Mouse (Mus musculus) liver, adult (tissue): Measurements from ENCODE around the gene Ifitm10.

Source experiments
- GATA4 ChIP-seq: IDR thresholded peaks from 2 replicates; pipeline ENCODE4 v1.6.1; 2014; ENCODE audit warnings: mild to moderate bottlenecking, low read length; ENCODE audit not compliant: insufficient replicate concordance

Gene Ifitm10

DNA sequence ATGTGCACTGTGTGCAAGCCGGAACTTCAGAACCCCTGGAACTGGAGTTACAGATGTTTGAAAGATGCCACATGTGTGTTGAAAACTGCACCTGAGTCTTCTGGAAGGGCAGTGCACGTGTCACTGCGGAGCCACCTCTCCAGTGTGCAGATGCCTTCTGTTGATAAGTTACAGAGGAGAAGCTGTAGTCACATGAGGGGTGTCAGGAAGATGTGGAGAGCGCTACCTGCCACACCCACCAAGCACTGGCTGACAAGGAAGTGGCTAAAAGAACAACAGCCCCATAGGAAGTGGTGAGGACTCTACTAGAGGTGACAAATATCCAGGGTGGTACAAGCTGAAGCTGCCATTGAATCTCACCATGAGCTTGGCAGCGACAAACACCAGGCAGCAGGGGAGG is 19.7 kb downstream of the Ifitm10 start:
- no peak for TF ChIP-seq GATA4

DNA sequence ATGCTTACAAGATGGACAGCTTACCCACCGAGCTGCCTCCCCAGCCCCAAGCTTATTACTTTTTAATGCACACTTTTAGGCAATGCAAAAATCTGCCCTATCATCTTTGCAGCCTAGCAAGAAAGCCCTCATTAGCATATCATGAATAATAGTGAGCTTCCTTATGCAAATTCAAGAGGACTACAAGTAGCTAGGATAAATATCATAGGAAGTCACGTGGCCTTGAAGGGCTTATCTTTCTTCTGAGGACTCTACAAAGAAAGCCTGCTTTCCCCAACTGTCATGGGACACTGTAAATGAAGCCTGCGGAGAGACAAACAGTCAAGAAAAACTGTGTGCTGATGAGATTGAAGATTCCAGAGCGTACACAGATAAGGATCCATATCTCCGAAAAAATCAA is 22.0 kb downstream of the Ifitm10 start:
- no peak for TF ChIP-seq GATA4

DNA sequence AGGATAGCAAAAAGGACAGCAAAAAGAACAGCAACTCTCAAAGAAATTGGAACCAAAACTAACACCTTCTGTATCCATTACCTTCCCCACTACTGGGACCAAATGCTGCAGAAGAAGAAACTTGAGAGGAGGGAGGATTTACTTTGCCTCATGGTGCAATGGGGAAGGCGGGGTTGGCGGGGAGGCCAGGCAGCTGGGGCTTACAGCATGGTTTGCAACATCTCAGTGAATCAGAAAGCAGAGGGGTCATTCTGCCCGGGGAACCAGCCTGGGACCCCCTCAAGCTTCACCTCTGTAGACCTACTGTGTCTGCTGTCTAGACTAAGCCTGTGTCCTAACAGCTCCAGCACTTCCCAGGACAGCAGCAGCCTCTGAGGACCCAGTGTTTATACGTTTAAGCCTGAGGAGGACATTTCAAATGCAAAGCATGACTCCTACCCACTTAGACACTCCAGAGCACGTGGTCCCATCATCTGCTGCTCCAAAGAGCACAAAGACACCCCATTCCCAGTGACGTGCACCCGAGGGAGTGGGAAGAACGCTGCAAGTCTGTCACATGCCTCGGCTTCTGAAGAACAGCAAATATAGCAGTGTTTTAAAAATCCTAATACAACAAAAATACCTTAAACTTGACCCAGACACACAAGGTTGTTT is 24.1 kb downstream of the Ifitm10 start:
- no peak for TF ChIP-seq GATA4

DNA sequence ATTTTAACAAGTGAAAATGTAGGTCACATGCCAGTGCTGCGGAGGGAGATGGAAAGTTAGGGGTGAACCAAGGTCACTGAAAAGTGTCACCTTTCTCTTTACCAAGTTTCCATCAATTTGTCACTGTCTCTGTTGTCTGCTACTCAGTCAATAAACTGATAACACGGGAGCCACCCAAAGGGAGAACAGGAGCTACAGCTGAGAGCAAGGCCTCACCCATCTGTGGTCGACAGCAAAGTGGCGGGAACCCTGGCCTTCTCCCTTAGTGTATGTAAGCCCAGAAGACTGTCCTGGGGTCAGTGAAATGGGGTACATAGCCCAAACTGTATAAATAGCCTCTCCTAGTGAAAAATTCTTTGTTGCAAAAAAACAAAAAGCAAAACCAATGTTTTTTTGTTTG is 26.0 kb downstream of the Ifitm10 start:
- no peak for TF ChIP-seq GATA4

DNA sequence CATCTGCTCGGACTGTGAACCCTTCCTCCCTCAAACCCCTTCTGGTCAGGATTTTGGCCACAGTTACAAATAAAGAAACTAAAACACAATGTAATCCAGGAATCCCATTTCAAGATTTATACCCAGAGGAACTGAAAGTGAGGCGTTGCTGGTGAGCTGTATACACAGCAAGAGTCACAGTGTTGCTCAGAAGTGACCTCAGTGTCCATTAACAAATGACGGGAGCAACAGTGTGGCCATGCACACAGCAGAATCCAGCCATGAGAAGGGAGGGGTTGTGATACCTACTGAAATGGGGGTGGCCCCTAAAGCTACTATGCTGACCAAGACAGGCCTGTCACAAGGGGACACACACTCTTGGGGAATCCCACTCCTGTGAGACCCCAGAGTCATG is 31.3 kb downstream of the Ifitm10 start:
- TF ChIP-seq GATA4 = no peak

DNA sequence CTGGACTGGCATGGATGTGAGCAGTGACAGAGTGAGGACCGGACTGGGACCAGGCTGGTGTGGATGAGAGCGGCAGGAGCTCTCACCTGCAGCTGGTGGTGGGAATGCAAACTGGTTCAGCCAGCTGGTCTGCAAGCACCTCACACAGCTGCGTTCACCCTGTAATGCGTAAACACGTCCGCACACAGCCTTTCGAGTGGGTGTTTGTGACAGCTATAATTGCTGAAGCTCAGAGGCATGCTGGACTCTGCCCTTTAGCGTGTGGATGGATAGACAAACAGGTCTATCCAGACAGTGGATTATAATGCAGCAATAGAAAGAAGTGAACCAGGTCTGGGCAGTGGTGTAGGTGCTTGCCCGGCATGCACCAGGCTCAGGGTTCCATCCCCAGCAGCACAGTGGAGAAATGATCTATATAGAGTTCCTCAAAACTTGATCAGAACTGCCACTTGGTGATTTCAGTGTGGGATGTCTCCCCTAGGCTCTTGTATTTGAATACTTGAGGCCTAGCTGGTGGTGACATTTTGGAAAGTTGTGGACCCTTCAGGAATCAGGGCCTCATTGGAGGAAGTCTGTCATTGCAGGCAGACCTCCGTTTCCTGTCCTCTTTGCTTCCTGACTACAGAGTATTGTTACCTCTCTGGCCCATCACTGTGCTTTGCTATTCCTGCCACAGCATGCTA is 31.8 kb downstream of the Ifitm10 start:
- no peak for TF ChIP-seq GATA4

DNA sequence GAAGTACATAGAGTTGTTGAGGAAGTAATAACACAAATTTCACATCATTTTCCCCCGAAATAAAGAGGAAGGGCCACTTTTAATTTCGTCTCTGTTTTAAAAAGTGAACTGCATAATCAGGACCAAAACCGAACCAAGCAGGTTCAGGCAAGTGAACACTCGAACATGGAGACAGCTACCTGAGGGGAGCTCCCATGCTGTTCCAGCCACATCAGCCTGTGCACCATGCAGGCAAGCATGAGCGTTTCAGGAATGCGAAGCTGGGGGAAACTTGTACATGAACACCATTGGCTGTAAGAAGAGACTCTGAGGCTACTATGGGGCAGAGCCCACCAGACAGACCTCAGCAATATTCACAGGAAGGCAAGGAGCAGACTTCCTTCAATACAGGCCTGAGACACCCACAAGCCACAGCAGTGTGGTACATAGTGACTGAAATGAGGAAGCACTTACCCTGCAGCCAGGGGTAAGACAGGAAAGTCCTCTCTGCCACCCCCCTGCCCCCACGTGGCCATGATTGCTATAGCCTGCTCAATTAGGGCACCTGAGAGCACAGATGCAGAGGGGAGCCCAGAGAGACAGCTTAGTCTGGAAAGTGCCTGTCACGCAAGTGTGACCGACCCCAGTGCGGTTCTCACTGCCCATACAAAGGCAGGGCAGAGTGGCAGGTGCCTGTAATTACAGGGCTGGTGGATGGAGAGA is 33.1 kb downstream of the Ifitm10 start:
- no peak for TF ChIP-seq GATA4

DNA sequence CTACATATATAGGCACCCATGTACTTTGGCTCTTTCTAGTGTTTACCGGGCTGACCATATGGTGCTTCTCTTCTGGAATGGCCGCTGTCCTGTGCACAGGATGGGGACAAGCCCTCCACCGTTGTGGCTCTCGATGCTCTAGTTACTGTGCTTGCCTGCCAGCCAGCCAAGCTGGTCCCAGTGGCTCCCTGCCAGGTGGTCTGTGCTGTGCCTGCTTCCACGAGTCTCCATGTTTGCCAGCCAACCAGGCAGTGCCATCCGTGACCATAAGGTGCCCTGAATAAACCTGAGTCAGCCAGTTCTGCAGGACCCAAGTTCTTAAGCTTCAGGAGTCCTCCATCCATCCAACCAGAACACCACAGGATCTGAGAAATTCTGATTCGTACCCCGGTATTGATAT is 38.4 kb downstream of the Ifitm10 start:
- no peak for TF ChIP-seq GATA4

DNA sequence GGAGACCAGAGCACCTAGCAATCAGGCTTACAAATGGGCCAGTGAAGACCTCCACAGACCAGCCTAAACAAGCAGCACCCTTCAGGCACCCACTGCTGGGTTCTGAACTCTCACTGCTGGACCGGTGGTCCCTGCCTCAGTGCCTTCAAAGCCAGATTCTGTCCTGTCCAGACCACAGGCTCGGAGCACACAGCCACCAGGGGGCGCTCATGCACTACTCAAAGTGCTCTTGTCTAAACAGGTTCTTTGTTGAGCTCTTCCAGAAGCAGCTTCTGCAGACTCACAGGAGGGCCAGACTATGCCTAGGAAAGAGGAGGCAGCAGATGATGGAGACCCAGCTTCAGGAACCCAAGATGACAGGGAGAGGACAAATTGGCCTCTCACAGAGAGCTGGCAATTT is 39.3 kb downstream of the Ifitm10 start:
- no peak for TF ChIP-seq GATA4

DNA sequence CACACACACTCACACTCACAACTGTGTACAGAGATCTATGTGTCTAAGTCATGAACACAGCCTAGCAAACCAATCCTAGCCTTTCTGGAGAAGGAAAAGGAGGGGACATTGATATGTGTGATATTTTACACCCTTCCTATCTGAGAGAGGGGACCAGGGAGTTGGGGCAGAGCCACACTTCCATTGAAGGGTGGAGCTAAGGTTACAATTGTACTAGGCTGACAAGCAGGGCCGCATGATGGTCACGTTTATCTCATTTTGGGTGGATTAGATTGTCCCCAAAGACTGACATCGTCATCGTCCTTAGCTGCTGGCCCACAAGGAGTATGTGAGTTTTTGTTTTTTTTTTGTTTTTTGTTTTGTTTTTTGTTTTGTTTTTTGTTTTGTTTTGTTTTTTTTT is 42.3 kb downstream of the Ifitm10 start:
- TF ChIP-seq GATA4 = no peak

DNA sequence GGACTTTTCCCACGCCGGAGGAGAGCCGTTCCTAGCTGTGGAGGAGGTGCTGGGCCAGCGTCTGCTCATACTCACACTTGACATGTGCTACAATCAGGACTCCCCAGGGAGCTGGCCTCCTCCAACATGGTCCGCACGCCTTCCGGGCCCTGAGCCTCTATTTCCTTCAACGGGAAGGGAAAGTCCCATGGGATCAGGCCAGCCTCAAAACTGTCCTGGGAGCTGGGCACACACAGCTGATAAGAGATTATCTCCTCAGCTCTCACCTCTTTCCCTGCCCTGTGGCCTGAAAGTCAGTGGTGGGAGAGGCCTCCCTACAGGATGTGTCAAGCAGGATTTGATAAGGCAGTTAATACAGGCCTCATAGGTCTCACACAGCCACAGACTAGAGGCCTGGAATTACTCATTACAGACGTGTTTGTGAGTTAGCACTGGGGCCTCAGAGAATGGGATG is 43.3 kb downstream of the Ifitm10 start:
- TF ChIP-seq GATA4 = peak; percentile 97

DNA sequence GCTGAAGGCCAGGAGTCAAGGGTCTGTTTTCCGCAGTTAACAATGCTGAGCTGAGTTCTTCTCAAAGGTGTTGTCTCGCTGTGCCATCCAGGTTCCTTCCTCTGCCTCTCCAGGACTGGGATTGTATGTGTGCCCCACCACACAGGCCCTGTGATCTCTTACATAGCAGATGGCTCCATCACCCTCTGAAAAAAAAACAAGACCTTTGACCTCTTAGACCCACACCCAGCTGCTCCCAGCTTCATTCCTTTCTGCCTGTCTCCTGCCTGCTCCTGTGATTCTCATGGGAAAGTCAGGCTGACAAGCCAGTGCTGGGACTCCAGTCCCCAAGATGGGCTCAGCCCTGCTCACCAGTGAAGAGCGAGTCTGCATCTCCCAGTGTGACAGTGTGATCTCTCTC is 45.0 kb downstream of the Ifitm10 start:
- no peak for TF ChIP-seq GATA4

DNA sequence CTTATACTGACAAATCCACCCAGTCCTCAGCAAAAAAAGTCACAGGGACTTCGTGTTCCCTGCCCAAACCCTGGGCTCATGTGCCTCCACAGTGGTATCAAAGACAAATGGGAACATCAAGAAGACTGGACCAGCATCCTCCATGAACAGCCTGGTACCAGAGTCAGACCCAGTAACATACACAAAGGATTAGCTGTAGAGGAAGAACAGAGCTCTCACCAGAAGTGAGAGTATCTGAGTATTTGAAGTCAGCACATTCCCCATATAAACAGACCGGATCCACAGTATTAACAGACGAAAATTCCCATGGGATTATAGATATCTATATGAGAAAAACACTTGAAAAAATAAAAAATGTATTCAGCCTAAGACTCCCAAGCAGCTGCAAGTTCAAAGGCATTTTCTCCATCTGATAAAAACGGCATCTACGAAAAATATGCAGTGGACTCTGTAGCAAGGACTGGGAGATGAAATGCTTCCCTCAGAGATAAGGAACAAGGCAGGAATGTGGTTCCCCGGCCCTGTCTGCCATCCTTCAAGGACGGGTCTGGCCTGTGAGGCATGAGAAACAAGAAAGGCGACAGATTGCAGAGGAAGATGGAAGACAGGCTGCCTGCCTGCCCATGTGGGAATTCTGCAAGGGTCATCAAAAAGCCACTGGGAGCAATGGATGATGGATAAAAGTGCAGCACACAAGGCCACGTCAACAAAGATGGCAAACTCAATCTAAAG is 46.7 kb downstream of the Ifitm10 start:
- TF ChIP-seq GATA4 = no peak

DNA sequence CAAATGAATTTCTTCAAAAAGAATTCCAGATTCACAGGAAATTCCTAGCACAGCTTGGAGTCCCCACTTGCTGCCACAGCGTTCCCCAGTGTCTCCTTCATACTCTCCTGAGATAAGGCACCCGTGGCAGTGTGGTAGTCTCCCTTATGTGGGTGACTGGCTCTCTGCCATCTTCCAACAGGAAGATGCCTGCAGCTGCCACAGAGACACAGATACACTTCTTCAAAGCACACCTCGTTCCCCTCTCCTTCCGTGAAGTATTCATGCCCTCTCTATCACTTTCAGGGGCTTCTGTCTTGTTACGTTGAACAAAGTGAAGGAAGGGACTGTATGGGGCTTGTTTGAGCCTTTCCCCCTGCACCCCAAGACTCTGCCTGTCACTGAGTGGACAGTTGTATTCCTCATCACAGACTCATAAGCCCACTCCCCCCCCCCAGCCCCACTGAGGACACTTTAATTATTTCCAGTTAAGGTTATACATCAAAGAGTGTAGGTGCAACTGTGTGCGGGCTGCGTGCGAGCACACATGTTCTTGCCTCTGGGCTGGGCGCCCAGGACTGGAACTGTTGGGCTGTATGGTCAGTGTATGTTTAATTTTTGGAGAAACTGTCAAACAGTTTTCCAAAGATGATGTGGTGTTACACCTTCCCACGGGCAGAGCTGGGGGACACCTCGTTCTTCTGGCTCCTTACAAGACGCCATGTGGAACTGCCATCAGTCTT is 50.0 kb downstream of the Ifitm10 start:
- no peak for TF ChIP-seq GATA4

DNA sequence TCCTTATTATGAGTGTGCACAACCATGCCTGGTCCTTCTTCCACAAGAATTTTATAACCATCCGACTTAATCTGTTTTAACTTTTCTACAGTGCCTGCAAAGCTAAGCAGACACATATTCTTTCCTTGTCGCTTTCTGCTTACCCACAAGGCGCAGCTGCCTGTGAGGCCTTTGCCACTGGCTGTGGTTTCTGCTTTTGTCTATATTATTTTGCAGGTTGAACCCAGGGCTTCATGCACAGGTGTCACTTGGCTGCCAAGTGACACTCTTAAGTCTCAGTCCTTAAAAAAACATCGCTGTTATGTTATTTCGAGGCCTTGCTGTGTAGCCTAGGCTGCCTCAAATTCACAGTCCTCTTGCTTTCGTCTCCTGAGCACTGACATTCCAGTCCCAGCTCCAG is 50.9 kb downstream of the Ifitm10 start:
- no peak for TF ChIP-seq GATA4
